Mouse (Mus musculus) thymus, postnatal 25 days (tissue): ENCODE measurements at regions not wholly inside any gene's neighbourhood (a gene's known extent, or its start where the extent isn't known, plus 50 kb on each side); places are given as distances from the start of the nearest gene placed in this dataset.

Experiments
- DNase-seq: peaks from one replicate; pipeline ENCODE4 v3.0.0; 2022

GRCm38 (mm10) chr16:50766055-50766770 is 175.3 kb upstream of the Ccdc54 start:
- DNase-seq = no peak

- DNase-seq = no peak
Measured at GRCm38 (mm10) chr16:50762096-50762495, 171.1 kb upstream of the Ccdc54 start.

- no peak for DNase-seq
Measured at GRCm38 (mm10) chr16:50759979-50760378, 169.0 kb upstream of the Ccdc54 start.

GRCm38 (mm10) chr16:50756696-50757095 is 165.7 kb upstream of the Ccdc54 start:
- peak; percentile 38 for DNase-seq

- DNase-seq = no peak
Measured at GRCm38 (mm10) chr16:50753612-50754389, 162.8 kb upstream of the Ccdc54 start.

- DNase-seq = no peak
Measured at GRCm38 (mm10) chr16:50753046-50753445, 162.1 kb upstream of the Ccdc54 start.

- DNase-seq = no peak
Measured at GRCm38 (mm10) chr16:50752277-50752600, 161.3 kb upstream of the Ccdc54 start.

- no peak for DNase-seq
Measured at GRCm38 (mm10) chr16:50751495-50752276, 160.7 kb upstream of the Ccdc54 start.

GRCm38 (mm10) chr16:50747698-50748097 is 156.7 kb upstream of the Ccdc54 start:
- DNase-seq = no peak

- DNase-seq = no peak
Measured at GRCm38 (mm10) chr16:50745723-50746122, 154.8 kb upstream of the Ccdc54 start.

- DNase-seq = peak; percentile 22
Measured at GRCm38 (mm10) chr16:50737396-50737843, 146.5 kb upstream of the Ccdc54 start.

- DNase-seq = peak; percentile 92
Measured at GRCm38 (mm10) chr16:50736151-50737047, 145.4 kb upstream of the Ccdc54 start.

- DNase-seq = no peak
Measured at GRCm38 (mm10) chr16:50733359-50733758, 142.4 kb upstream of the Ccdc54 start.

- peak; percentile 95 for DNase-seq
Measured at GRCm38 (mm10) chr16:50732082-50733006, 141.4 kb upstream of the Ccdc54 start.

GRCm38 (mm10) chr16:50729341-50729740 is 138.4 kb upstream of the Ccdc54 start:
- DNase-seq = no peak

- no peak for DNase-seq
Measured at GRCm38 (mm10) chr16:50723144-50723543, 132.2 kb upstream of the Ccdc54 start.

GRCm38 (mm10) chr16:50717306-50718017 is 126.5 kb upstream of the Ccdc54 start:
- no peak for DNase-seq

- DNase-seq = no peak
Measured at GRCm38 (mm10) chr16:50709727-50710126, 118.8 kb upstream of the Ccdc54 start.

- no peak for DNase-seq
Measured at GRCm38 (mm10) chr16:50707906-50708305, 117.0 kb upstream of the Ccdc54 start.

GRCm38 (mm10) chr16:50705921-50706320 is 115.0 kb upstream of the Ccdc54 start:
- DNase-seq = no peak
